Mouse (Mus musculus) layer of hippocampus, postnatal 10 days (tissue): Measurements from ENCODE around the gene Rac2. TPM values are rescaled to one million over a fixed set of nuclear protein-coding genes. Genes with fewer than 3 reads are reported as not detected.
A peak's percentile ranks its signal among the peaks of the same experiment; 100 is the strongest.

Experiments used
- DNase-seq, 2 experiments: peaks; one replicate each; pipeline ENCODE4 v3.0.0; 2021; ENCODE audit warnings: low spot score in 2 of 2
- total RNA-seq, 2 experiments: library from RNA; stranded (reverse); gene quantifications; 2 replicates each; pipeline ENCODE4 v1.2.3; 2021

The Rac2 gene
- total RNA-seq, 2 experiments from 2014 or later: 3.6 to 3.7 TPM

DNA sequence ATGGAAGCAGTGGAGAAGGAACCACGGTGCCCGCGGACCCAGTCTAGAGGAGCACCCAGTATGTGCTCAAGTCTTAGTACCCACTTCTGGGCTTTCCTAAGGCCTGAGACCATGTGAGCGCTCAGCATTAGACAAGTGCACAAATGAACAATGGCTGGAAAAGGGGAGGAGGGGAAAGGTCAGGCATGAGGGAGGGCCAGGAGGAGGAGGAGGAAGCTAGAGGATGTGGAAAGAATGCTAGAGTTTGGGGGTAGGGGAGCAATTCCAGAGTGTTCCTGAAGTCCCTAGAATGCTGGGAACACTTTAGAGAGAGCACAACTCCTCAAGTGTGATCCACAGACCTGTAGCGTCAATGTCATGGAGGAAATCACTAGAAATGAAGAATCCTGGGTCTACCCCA lies 48.4 kb downstream of the Rac2 start:
- DNase-seq: no peak

DNA sequence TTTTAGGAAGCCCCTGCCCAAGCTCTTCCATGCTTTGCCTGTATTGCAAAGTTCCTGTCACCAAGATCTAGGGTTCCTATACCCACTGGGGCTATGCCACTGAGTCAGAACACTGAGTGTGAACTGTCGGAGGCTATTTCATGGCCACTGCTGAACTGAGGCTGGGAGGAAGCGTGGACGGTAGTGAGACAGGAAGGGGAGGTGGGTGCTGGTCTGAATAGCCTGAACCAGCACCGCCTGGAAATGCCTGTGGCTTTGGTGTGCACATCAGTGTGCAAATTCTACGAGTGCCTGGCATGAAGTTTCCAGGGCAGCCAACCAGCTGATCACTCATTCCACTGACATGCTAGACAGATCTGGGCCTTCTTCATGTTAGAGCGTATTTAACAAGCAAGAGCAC lies 50.7 kb downstream of the Rac2 start:
- no peak for DNase-seq

DNA sequence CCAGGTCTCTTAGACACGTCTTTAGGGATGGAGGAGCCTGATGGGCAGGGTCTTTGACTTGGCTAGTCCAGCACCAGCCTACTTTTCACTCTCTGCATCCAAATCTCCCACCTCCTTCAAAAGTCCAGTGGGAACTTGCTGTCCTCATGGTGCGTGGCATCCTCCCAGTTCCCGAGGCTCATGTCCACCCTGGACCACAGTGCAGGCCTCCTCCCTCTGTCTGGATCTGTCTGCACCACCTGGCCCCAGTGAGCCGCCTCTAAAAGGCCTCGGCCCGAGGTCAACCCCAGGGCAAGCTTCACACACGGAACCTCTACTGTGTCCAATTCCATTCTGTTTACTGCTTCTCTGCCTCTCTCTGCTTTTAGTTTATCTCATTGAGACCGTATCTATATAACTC lies 51.3 kb downstream of the Rac2 start:
- DNase-seq: no peak

DNA sequence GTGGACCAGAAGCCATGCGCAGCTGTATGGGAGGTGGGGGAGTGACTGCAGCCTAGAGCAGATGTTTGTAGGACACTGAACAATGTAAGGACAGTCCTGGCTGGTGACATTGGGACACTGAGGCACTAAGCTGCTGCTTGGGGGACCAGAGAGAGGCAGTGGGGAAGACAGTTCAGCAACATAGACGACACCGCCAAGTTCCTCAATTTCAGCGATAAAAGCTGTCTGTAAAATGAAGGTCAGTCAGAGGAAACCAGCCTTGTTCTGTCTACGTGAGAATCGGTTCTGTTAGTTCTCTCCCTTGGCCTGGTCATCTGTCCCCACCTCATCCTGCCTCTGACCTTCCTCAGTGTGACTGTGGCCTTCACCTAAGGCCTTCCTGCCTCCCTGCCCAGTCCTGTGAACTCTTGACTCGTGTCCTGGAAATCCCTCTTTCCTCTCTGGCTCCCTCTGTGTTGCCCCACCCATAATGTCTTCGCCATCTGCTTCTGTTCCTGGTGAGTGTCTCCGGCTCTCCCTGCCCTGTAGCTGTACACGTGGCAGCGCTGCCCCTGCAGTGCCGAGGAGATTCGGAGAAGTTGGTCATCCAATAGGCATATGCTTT lies 52.4 kb downstream of the Rac2 start:
- DNase-seq: no peak

DNA sequence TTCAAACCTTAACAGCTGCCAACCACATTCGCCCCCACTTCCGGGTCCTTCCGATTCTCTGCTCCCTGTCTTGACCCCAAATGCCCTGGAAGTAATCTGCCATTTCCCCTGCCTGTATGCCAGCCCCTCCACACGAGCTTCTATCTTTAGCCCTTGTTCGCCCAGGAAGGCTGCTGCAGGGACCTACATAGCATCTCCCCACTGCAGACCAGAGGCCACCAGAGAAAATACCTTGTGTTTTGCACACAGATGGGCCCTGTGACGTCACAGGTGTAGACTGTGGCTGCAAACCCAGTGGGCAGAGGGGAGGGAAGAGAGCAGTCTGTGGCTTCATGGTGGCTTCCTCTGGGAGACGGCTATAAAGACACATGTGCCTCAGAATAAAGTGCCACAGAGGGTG lies 54.4 kb downstream of the Rac2 start:
- DNase-seq: no peak

DNA sequence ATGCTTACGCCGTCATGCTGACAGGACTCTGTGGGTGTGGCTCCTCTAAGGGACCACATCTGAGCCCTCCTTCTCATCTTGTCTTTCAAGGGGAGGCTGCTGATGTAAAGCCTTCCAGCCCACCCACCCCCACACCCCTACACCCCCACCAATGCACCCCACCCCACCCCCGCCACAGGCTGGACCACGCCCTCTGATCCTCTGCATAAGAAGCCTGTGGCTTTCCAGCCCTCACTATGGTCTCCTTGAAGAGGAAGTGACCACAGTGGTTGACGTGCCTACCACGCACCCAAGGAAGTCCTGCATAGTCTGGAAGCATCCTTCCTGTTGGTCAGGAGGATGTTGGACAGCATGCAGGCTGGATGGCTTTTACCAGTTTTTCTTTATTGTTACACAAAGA lies 56.8 kb downstream of the Rac2 start:
- no peak for DNase-seq

DNA sequence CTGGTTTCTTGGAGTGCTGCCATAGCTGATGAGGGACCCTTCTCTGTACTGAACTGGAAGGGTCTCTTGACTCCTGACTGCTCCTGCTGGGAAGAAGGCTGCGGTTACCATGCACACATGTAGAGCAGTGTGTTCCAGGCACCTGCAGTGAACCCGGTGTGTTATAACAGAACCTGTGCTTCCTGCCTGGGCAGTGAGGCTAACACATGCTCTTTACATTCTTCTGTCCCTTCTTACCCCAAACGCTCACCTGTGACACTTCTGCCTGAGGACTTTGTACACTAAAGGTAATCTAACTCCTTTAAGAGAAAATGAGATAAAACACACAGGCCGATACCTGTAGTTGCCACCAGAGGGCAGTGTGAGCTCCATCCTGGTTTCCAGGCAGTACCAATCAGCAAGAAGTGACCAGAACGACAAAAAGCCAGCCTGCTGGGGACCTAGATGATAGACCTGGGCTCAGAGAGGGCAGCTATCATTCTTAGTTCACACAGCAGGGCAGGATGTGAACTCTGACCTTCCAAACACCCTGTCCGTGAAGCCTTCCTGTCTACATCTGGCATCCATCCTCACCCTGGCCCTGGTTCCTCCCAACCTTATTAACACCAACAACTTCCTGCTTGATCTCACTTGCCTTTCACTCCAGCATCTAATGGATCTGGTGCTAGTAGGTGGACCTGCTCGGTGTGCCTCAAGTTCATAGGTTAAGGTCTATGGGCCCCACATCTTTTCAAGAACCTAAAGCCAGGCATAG lies 58.0 kb downstream of the Rac2 start:
- peak; percentile 86 to 87 for DNase-seq

DNA sequence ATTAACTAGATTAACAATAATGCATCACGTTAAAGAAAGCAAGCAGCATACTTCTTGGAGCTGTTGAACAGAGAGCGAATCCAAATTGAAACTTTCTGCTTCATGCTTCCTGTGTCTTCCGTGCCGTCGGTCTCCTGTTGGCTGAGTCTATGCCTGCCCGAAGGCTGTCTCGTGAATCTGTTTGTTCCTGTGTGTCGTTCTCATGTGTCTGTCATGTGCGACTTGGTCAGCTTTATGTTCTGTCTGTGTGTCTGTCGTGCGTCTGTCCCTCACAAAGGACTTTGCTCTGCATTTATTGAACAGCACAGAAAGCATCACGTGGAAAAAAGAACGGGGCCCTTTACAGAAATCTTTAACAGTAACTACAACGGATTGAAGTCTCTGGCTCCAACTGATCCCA lies 59.6 kb downstream of the Rac2 start:
- DNase-seq: no peak

DNA sequence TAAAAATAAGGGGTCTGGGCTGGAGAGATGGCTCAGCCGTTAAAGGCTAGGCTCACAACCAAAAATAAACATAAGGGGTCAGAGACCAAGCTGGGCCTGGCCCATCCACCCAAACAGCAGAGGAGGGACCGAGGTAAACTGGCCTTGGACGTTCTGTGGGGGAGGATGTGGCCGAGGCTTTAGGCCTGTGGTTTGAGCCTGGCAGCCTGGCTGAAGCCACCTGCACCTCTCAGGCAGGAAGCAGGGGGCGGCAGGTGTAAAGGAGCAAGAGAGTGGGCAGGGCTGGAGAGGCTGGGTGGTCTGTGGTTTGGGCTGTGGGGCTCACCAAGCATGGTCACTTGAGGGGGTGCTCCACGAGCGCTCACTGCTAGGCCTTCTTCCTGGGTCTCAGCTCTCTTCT lies 60.6 kb downstream of the Rac2 start:
- DNase-seq: no peak

DNA sequence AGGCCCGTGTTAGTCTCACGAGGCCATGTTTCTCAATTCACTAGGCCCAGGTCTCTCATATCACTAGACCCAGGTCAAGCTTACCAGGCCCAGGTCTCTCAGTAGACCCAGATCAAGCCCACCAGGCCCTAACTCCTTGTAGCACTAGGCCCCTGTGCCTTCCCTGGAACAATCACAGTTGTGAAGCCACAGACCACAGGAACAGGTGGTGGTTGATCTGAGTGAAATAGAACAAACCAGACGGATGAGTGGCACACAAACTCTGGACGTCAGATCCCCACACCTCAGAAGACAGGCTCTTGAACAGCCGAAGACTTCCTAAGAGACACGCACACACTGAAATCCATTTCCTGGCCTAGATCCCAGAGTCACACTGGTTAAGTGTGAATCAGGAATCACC lies 61.8 kb downstream of the Rac2 start:
- DNase-seq: no peak

DNA sequence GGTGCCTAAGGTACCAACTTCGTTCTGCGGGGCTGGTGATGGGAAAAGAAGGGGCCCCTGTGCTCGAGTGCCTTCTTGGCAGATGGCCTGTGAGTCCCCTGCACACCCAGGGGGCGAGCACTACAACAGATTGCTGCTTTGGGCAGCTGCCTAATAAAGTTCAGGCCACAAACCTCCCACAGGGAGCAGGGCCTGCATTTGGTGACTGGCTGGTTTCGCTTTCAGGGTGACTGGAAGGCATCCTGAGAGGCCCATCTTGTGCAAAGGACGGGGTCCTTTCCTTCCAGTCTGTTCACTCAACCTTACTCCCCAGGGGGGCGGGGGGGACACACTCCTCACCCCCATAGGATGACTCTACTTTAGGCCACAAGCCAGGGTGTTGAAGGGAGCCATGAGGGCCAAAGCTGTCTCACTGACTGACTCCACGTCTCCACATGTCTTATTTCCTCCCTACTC lies 62.4 kb downstream of the Rac2 start:
- no peak for DNase-seq

DNA sequence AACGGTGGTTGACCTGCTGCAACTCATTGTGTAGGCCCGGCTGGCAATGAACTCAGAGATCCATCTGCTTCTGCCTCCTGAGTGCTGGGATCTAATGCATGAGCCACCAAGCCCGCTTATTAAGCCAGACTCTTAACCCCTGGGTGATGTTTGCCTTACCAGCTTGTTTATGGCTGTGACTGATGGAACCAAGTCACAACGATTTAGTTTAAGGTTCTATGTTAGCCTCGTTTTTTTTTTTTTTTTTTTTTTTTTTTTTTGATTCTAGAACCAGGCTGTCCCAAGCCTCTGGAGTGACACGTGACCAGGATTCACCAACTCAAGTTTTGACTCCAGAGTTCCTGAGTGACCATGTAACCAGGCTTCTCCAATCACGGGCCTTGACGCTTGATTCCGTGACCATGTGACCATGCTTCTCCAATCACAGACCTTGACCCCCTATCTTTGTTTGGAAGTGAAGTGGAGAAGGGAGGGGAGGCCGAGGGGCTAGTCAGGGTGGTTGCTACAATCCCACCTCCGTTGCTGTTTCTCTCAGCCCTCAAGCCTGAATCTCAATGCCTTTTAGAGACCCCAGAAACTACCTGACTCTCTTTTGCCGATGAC lies 63.2 kb downstream of the Rac2 start:
- DNase-seq: no peak

Other genes with a start within 250 kb of the Rac2 start
- gene Csf2rb, start 247.0 kb downstream of the Rac2 start, total RNA-seq: 1 to 10 TPM; 1.5 to 2.4 TPM
- under 1 TPM in 1 of 2 experiments, not detected in 1; 0.49 TPM for gene Tex33, start 176.9 kb downstream of the Rac2 start, total RNA-seq
- 10 to 100 TPM; 43.7 to 55.4 TPM for gene Tst, start 166.9 kb downstream of the Rac2 start, total RNA-seq
- 10 to 100 TPM; 50.5 to 55.2 TPM for gene Mpst, start 166.4 kb downstream of the Rac2 start, total RNA-seq
- 100 to 1,000 TPM; 208 to 216 TPM for gene Kctd17, start 144.2 kb downstream of the Rac2 start, total RNA-seq
- not detected for gene Tmprss6, start 104.1 kb downstream of the Rac2 start, total RNA-seq
- gene Il2rb, start 77.5 kb downstream of the Rac2 start, total RNA-seq: under 1 TPM in 1 of 2 experiments, not detected in 1; 0.11 TPM
- 10 to 100 TPM; 17.4 to 19.4 TPM for gene C1qtnf6, start 41.4 kb downstream of the Rac2 start, total RNA-seq
- 10 to 100 TPM; 15.7 to 15.8 TPM for gene Sstr3, start 28.1 kb downstream of the Rac2 start, total RNA-seq
- gene Cyth4, start 24.3 kb upstream of the Rac2 start, total RNA-seq: 10 to 100 TPM; 13.8 to 15.2 TPM
- gene Elfn2, start 146.0 kb upstream of the Rac2 start, total RNA-seq: 100 to 1,000 TPM; 127 to 138 TPM
- gene Mfng, start 200.7 kb upstream of the Rac2 start, total RNA-seq: 10 to 100 TPM in 1 of 2 experiments, 1 to 10 TPM in 1; 9.2 to 10.4 TPM
- 1 to 10 TPM; 5.8 to 6.0 TPM for gene Card10, start 230.3 kb upstream of the Rac2 start, total RNA-seq